Mouse (Mus musculus): ENCODE measurements around the gene Wfdc15a. TPM values are rescaled to one million over a fixed set of nuclear protein-coding genes. Genes with fewer than 3 reads are reported as not detected.

Gene Wfdc15a
- total and polyA plus RNA-seq, 2 experiments: not detected

DNA sequence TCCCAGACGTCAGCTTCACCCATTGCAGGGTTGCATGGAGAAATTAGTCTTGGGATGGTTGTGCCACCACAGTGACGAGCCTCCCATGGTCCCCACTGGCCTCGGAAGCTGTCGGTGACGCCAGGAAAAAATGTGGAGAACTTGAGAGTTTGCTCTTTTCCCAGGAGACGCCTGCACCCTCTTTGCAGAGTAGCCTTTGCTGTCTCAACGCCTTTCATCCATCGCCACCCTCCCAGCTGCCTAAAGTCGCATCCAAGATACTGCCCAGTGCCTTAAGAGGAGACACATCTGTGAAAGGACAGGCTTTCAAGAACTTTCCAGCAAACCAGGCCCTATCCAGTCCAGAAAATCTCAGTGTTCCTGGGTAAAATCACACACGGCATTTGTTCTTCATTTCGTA is 47.6 kb downstream of the Wfdc15a start:
- 88% methylated on average over 11 of the region's 11 CpGs for WGBS
- no peaks in the 10 kb centered on the region for H3K79me2 ChIP-seq (ENCODE audit: control insufficient read depth, insufficient read depth, low read length)
- H3K9ac ChIP-seq (ENCODE audit: low read depth, low read length): no peak overlapping the region
- H3K27ac ChIP-seq (replicated peaks; ENCODE audit: insufficient read depth, low read depth, low read length): no peak overlapping the region
- H3K4me1 ChIP-seq (ENCODE audit: control insufficient read depth, insufficient read depth, low read length): no peaks in the 10 kb centered on the region
- no peak for DNase-seq (ENCODE audit: extremely low read depth, low read depth, low spot score)
- H3K27me3 ChIP-seq (ENCODE audit: control insufficient read depth, insufficient read depth, low read length): no peaks in the 10 kb centered on the region
- peaks cover 17% of the 10 kb centered on the region for H3K36me3 ChIP-seq (ENCODE audit: control insufficient read depth, insufficient read depth, low read length)
- H3K4me3 ChIP-seq (ENCODE audit: insufficient read depth, low read depth, low read length): no peak overlapping the region
- no peak for TF ChIP-seq POLR2A (IDR thresholded peaks at IDR 0.05; ENCODE audit: extremely low read depth, insufficient read depth, low read length)
- no peak for TF ChIP-seq CTCF (IDR thresholded peaks at IDR 0.05; ENCODE audit: low read depth, low read length)

GRCm38 (mm10) chr2:164150086-164150760 is 49.7 kb downstream of the Wfdc15a start:
- Histone ChIP-seq H3K36me3 (ENCODE audit: control insufficient read depth, insufficient read depth, low read length) (peaks cover 17% of the 10 kb centered on the region), H3K79me2 (ENCODE audit: control insufficient read depth, insufficient read depth, low read length) (no peaks in the 10 kb centered on the region), H3K27me3 (ENCODE audit: control insufficient read depth, insufficient read depth, low read length) (no peaks in the 10 kb centered on the region), H3K4me3 (ENCODE audit: insufficient read depth, low read depth, low read length) (no peak overlapping the region), H3K4me1 (ENCODE audit: control insufficient read depth, insufficient read depth, low read length) (no peaks in the 10 kb centered on the region), H3K27ac (replicated peaks; ENCODE audit: insufficient read depth, low read depth, low read length) (no peak overlapping the region), H3K9ac (ENCODE audit: low read depth, low read length) (no peak overlapping the region)
- 87% methylated on average over 14 of the region's 14 CpGs for WGBS
- TF ChIP-seq POLR2A (IDR thresholded peaks at IDR 0.05; ENCODE audit: extremely low read depth, insufficient read depth, low read length): no peak
- no peak for TF ChIP-seq CTCF (IDR thresholded peaks at IDR 0.05; ENCODE audit: low read depth, low read length)
- DNase-seq (ENCODE audit: extremely low read depth, low read depth, low spot score): no peak

Other genes starting within 250 kb of the Wfdc15a start
- 36.3 and 42.6 TPM in 2 replicates for gene Ywhab, start 205.2 kb downstream of the Wfdc15a start, total RNA-seq (2014; rRNA removed)
- gene Ywhab, start 205.2 kb downstream of the Wfdc15a start, polyA plus RNA-seq (2012; rRNA removed): 16.9 and 17.2 TPM in 2 replicates
- gene Pabpc1l, start 174.7 kb downstream of the Wfdc15a start, total RNA-seq (2014; rRNA removed): under 0.01 TPM in 1 of 2 replicates, not detected in the other
- not detected in 2 replicates for gene Pabpc1l, start 174.7 kb downstream of the Wfdc15a start, polyA plus RNA-seq (2012; rRNA removed)
- 10.1 and 13.9 TPM in 2 replicates for gene Stk4, start 129.8 kb downstream of the Wfdc15a start, total RNA-seq (2014; rRNA removed)
- 4.7 and 6.3 TPM in 2 replicates for gene Stk4, start 129.8 kb downstream of the Wfdc15a start, polyA plus RNA-seq (2012; rRNA removed)
- 6.0 and 7.4 TPM in 2 replicates for gene Tomm34, start 129.0 kb downstream of the Wfdc15a start, total RNA-seq (2014; rRNA removed)
- gene Tomm34, start 129.0 kb downstream of the Wfdc15a start, polyA plus RNA-seq (2012; rRNA removed): 11.5 and 13.8 TPM in 2 replicates
- not detected in 2 replicates for gene Kcns1, start 29.0 kb downstream of the Wfdc15a start, total RNA-seq (2014; rRNA removed)
- gene Kcns1, start 29.0 kb downstream of the Wfdc15a start, polyA plus RNA-seq (2012; rRNA removed): not detected in 2 replicates
- gene Wfdc5, start 17.4 kb downstream of the Wfdc15a start, total RNA-seq (2014; rRNA removed): not detected in 2 replicates
- not detected in 2 replicates for gene Wfdc5, start 17.4 kb downstream of the Wfdc15a start, polyA plus RNA-seq (2012; rRNA removed)
- gene Wfdc12, start 9.5 kb downstream of the Wfdc15a start, total RNA-seq (2014; rRNA removed): not detected in 2 replicates
- gene Wfdc12, start 9.5 kb downstream of the Wfdc15a start, polyA plus RNA-seq (2012; rRNA removed): not detected in 2 replicates
- 0.28 TPM in 1 of 2 replicates, not detected in the other for gene Wfdc15b, start 21.5 kb upstream of the Wfdc15a start, total RNA-seq (2014; rRNA removed)
- 0.24 TPM in 1 of 2 replicates, not detected in the other for gene Wfdc15b, start 21.5 kb upstream of the Wfdc15a start, polyA plus RNA-seq (2012; rRNA removed)
- gene Svs2, start 38.3 kb upstream of the Wfdc15a start, total RNA-seq (2014; rRNA removed): not detected in 2 replicates
- gene Svs2, start 38.3 kb upstream of the Wfdc15a start, polyA plus RNA-seq (2012; rRNA removed): not detected in 2 replicates
- gene Svs3b, start 56.5 kb upstream of the Wfdc15a start, total RNA-seq (2014; rRNA removed): not detected in 2 replicates
- gene Svs3b, start 56.5 kb upstream of the Wfdc15a start, polyA plus RNA-seq (2012; rRNA removed): not detected in 2 replicates
- not detected in 2 replicates for gene Svs4, start 78.3 kb upstream of the Wfdc15a start, total RNA-seq (2014; rRNA removed)
- gene Svs4, start 78.3 kb upstream of the Wfdc15a start, polyA plus RNA-seq (2012; rRNA removed): not detected in 2 replicates
- not detected in 2 replicates for gene Svs3a, start 89.1 kb upstream of the Wfdc15a start, total RNA-seq (2014; rRNA removed)
- not detected in 2 replicates for gene Svs3a, start 89.1 kb upstream of the Wfdc15a start, polyA plus RNA-seq (2012; rRNA removed)
- not detected in 2 replicates for gene Svs6, start 116.6 kb upstream of the Wfdc15a start, total RNA-seq (2014; rRNA removed)
- gene Svs6, start 116.6 kb upstream of the Wfdc15a start, polyA plus RNA-seq (2012; rRNA removed): not detected in 2 replicates
- gene Svs5, start 132.6 kb upstream of the Wfdc15a start, total RNA-seq (2014; rRNA removed): not detected in 2 replicates
- gene Svs5, start 132.6 kb upstream of the Wfdc15a start, polyA plus RNA-seq (2012; rRNA removed): not detected in 2 replicates
- 0.94 and 1.4 TPM in 2 replicates for gene Slpi, start 189.0 kb upstream of the Wfdc15a start, total RNA-seq (2014; rRNA removed)
- 4.5 and 5.7 TPM in 2 replicates for gene Slpi, start 189.0 kb upstream of the Wfdc15a start, polyA plus RNA-seq (2012; rRNA removed)
- 0.18 and 0.20 TPM in 2 replicates for gene Rbpjl, start 203.0 kb upstream of the Wfdc15a start, total RNA-seq (2014; rRNA removed)
- not detected in 2 replicates for gene Rbpjl, start 203.0 kb upstream of the Wfdc15a start, polyA plus RNA-seq (2012; rRNA removed)
- gene Matn4, start 205.0 kb upstream of the Wfdc15a start, total RNA-seq (2014; rRNA removed): 0.07 and 0.09 TPM in 2 replicates
- gene Matn4, start 205.0 kb upstream of the Wfdc15a start, polyA plus RNA-seq (2012; rRNA removed): 0.04 and 0.05 TPM in 2 replicates
- 511 and 573 TPM in 2 replicates for gene Sdc4, start 243.8 kb upstream of the Wfdc15a start, total RNA-seq (2014; rRNA removed)
- 178 and 182 TPM in 2 replicates for gene Sdc4, start 243.8 kb upstream of the Wfdc15a start, polyA plus RNA-seq (2012; rRNA removed)

Data from liver, adult 2 months (tissue).